Comparison of ENCODE assay signal across 8 mouse cellular contexts in genomic region chr5:136199526-136199925, GRCm38 (mm10). TPM values are rescaled to one million over a fixed set of nuclear protein-coding genes. Genes with fewer than 3 reads are reported as not detected.
DNase-seq lines count a peak whose midpoint lies in the region; ATAC-seq and TF ChIP-seq lines count a peak whose summit lies in the region.

No protein-coding gene starts in this region.

- H3K4me2 ChIP-seq in heart, embryonic 13.5 days: peak overlapping the region; percentile 95
- H3K4me2 ChIP-seq in limb, embryonic 12.5 days: peak overlapping the region; percentile 57

- no peaks in the 10 kb centered on the region for H3K9me3 ChIP-seq in heart, embryonic 13.5 days
- H3K9me3 ChIP-seq in limb, embryonic 12.5 days: peaks cover 5% of the 10 kb centered on the region; the same call in 1 of the 2 replicates

- ATAC-seq in heart, embryonic 13.5 days (ENCODE audit: extremely low read depth, insufficient number of reproducible peaks, low FRiP score, low TSS enrichment): no peak
- no peak for ATAC-seq in limb, embryonic 12.5 days (ENCODE audit: insufficient number of reproducible peaks, insufficient read depth, low FRiP score, low TSS enrichment, low read depth)

- no peaks in the 10 kb centered on the region for H3K27me3 ChIP-seq in heart, embryonic 13.5 days (replicated peaks)
- H3K27me3 ChIP-seq in limb, embryonic 12.5 days: no peaks in the 10 kb centered on the region
- H3K27me3 ChIP-seq in small intestine, adult 2 months (ENCODE audit: control insufficient read depth, insufficient read depth, low read length): no peaks in the 10 kb centered on the region

- no peak for TF ChIP-seq CTCF in bone marrow macrophage, adult 2 months (IDR thresholded peaks at IDR 0.05; ENCODE audit: low read depth, low read length)
- TF ChIP-seq CTCF in small intestine, adult 2 months (IDR thresholded peaks at IDR 0.05; ENCODE audit: extremely low read depth, insufficient read length, insufficient replicate concordance, low read depth, low read length): no peak

- no peak for TF ChIP-seq POLR2A in bone marrow macrophage, adult 2 months (IDR thresholded peaks at IDR 0.05; ENCODE audit: borderline replicate concordance, low read depth, low read length)
- no peak for TF ChIP-seq POLR2A in small intestine, adult 2 months (IDR thresholded peaks at IDR 0.05; ENCODE audit: low read depth, low read length)

- DNase-seq in heart, postnatal 25 days (ENCODE audit: low spot score): no peak
- DNase-seq in heart, postnatal 10 days: peak; percentile 9 to 32
- no peak for DNase-seq in urinary bladder, adult 2 months (ENCODE audit: low spot score)
- no peak for DNase-seq in thymus, adult 18-20 months

- H3K27ac ChIP-seq in heart, embryonic 13.5 days (replicated peaks): peak overlapping the region; percentile 75
- peak overlapping the region; percentile 97 for H3K27ac ChIP-seq in bone marrow macrophage, adult 2 months (ENCODE audit: insufficient read depth, low read depth, low read length)
- no peak overlapping the region; the same call in 1 of the 2 replicates for H3K27ac ChIP-seq in limb, embryonic 12.5 days
- 0 out of 2 replicates have a peak overlapping the region, but pooled peaks have one; percentile 18 for H3K27ac ChIP-seq in small intestine, adult 2 months (ENCODE audit: insufficient read depth, low read depth, low read length)

- 35% methylated on average over 11 of the region's 11 CpGs for WGBS in heart, embryonic 13.5 days
- WGBS in limb, embryonic 12.5 days: 34% methylated on average over 11 of the region's 11 CpGs
- WGBS in small intestine, adult 2 months: 20% methylated on average over 11 of the region's 11 CpGs

- intact Hi-C loops in heart, postnatal 25 days (cut with DNase I): no loop called here
- intact Hi-C loops in heart, postnatal 10 days (cut with DNase I): no loop called here

- H3K9ac ChIP-seq in heart, embryonic 13.5 days: peak overlapping the region; percentile 94
- peak overlapping the region; percentile 89; the same call in 1 of the 2 replicates for H3K9ac ChIP-seq in limb, embryonic 12.5 days (replicated peaks)

- H3K4me1 ChIP-seq in heart, embryonic 13.5 days: peaks cover 12% of the 10 kb centered on the region
- H3K4me1 ChIP-seq in bone marrow macrophage, adult 2 months (ENCODE audit: control insufficient read depth, insufficient read depth, low read length): peaks cover 13% of the 10 kb centered on the region
- H3K4me1 ChIP-seq in limb, embryonic 12.5 days (replicated peaks): peaks cover 12% of the 10 kb centered on the region
- H3K4me1 ChIP-seq in small intestine, adult 2 months (ENCODE audit: control insufficient read depth, insufficient read depth, insufficient read length, low read length): 0 out of 2 replicates have a peak, but pooled peaks cover 8% of the 10 kb centered on the region

- H3K36me3 ChIP-seq in heart, embryonic 13.5 days: peaks cover 28% of the 10 kb centered on the region
- H3K36me3 ChIP-seq in limb, embryonic 12.5 days: peaks cover 28% of the 10 kb centered on the region
- H3K36me3 ChIP-seq in small intestine, adult 2 months (ENCODE audit: control insufficient read depth, insufficient read depth, low read length): peaks cover 18% of the 10 kb centered on the region

- H3K4me3 ChIP-seq in heart, embryonic 13.5 days: peak overlapping the region; percentile 93
- H3K4me3 ChIP-seq in bone marrow macrophage, adult 2 months (ENCODE audit: insufficient read depth, low read length): peak overlapping the region; percentile 61; the same call in 1 of the 2 replicates
- H3K4me3 ChIP-seq in limb, embryonic 12.5 days (replicated peaks): peak overlapping the region; percentile 98
- H3K4me3 ChIP-seq in small intestine, adult 2 months (ENCODE audit: low read depth, low read length): peak overlapping the region; percentile 98; the same call in 1 of the 2 replicates

RNA-seq across cellular contexts. Expression of gene Prkrip1, which starts 0.8 kb away (rescaled TPM):
- 35.1 and 43.4 TPM in 2 replicates for polyA plus RNA-seq in heart, embryonic 13.5 days (2015; fragmentation: Nextera tagmentation; extraction: Ambion mirVana)
- total RNA-seq in heart, postnatal 25 days (2021): 10 to 100 TPM; 17.3 to 20.9 TPM
- polyA plus RNA-seq in bone marrow macrophage, adult 2 months (2012; ENCODE audit: insufficient read depth, insufficient read length, missing spikeins): 22.7 and 39.2 TPM in 2 replicates
- total RNA-seq in heart, postnatal 10 days (2021): 10 to 100 TPM; 24.4 to 25.6 TPM
- polyA plus RNA-seq in limb, embryonic 12.5 days (2016; fragmentation: Nextera tagmentation; extraction: Ambion mirVana): 59.1 and 65.1 TPM in 2 replicates
- 5.5 and 8.4 TPM in 2 replicates for polyA plus RNA-seq in small intestine, adult 2 months (2012; rRNA removed)
- polyA plus RNA-seq in urinary bladder, adult 2 months (2012; rRNA removed): 20.8 and 23.3 TPM in 2 replicates

RNA-seq across cellular contexts. Expression of gene Orai2, which starts 29.0 kb away (rescaled TPM):
- 2.0 and 2.7 TPM in 2 replicates for polyA plus RNA-seq in heart, embryonic 13.5 days (2015; fragmentation: Nextera tagmentation; extraction: Ambion mirVana)
- 1 to 10 TPM in 1 of 2 experiments, under 1 TPM in 1; 0.87 to 1.2 TPM for total RNA-seq in heart, postnatal 25 days (2021)
- 18.1 and 20.2 TPM in 2 replicates for polyA plus RNA-seq in bone marrow macrophage, adult 2 months (2012; ENCODE audit: insufficient read depth, insufficient read length, missing spikeins)
- total RNA-seq in heart, postnatal 10 days (2021): 1 to 10 TPM; 2.7 to 3.8 TPM
- polyA plus RNA-seq in limb, embryonic 12.5 days (2016; fragmentation: Nextera tagmentation; extraction: Ambion mirVana): 8.7 and 9.9 TPM in 2 replicates
- polyA plus RNA-seq in small intestine, adult 2 months (2012; rRNA removed): 28.9 and 31.4 TPM in 2 replicates
- polyA plus RNA-seq in urinary bladder, adult 2 months (2012; rRNA removed): 9.8 and 10.8 TPM in 2 replicates

RNA-seq across cellular contexts. Expression of gene Sh2b2, which starts 46.8 kb away (rescaled TPM):
- 1.5 and 1.7 TPM in 2 replicates for polyA plus RNA-seq in heart, embryonic 13.5 days (2015; fragmentation: Nextera tagmentation; extraction: Ambion mirVana)
- under 1 TPM; 0.62 to 0.75 TPM for total RNA-seq in heart, postnatal 25 days (2021)
- 13.5 and 14.2 TPM in 2 replicates for polyA plus RNA-seq in bone marrow macrophage, adult 2 months (2012; ENCODE audit: insufficient read depth, insufficient read length, missing spikeins)
- total RNA-seq in heart, postnatal 10 days (2021): 1 to 10 TPM; 2.0 to 3.3 TPM
- 14.8 and 15.0 TPM in 2 replicates for polyA plus RNA-seq in limb, embryonic 12.5 days (2016; fragmentation: Nextera tagmentation; extraction: Ambion mirVana)
- 3.2 and 7.3 TPM in 2 replicates for polyA plus RNA-seq in small intestine, adult 2 months (2012; rRNA removed)
- polyA plus RNA-seq in urinary bladder, adult 2 months (2012; rRNA removed): 1.8 and 2.2 TPM in 2 replicates

Comparison
In these comparisons a context has a peak if more than half of its experiments do, and no peak if none do; other contexts are left out.
1. DNase-seq: peak in heart, postnatal 10 days (2 of 2); none in heart, postnatal 25 days (single experiment), urinary bladder, adult 2 months (single experiment) and thymus, adult 18-20 months (0 of 2).
2. Peak in every context shown above with its lines, with median percentiles within 50 percentile points of each other: H3K4me3 ChIP-seq.